Mouse (Mus musculus) adrenal gland (tissue): ENCODE measurements around the gene Mcoln3.

Source experiments
- intact Hi-C: fragments of 180-260 bp; cut with DNase I; formaldehyde crosslinking; loops from one replicate; pipeline ENCODE4 v1.15.1; 2025
- long read RNA-seq, 2 experiments: library from polyadenylated mRNA; unstranded; transcript quantifications; one replicate each; pipeline ENCODE4 v2.0.0; 2020; ENCODE audit warnings: borderline replicate concordance in 1 of 2; ENCODE audit not compliant: insufficient replicate concordance in 1 of 2

Gene Mcoln3
- long read RNA-seq, experiment 1 = 0 reads
- long read RNA-seq, experiment 2 = 0 reads

- intact Hi-C loops = no loop called here
Measured at GRCm38 (mm10) chr3:146117258-146117996, at the start of gene Mcoln3. Gene Mcoln3, plus strand, starts transcription at chr3:146117450.

GRCm38 (mm10) chr3:146069276-146069675, 48.0 kb upstream of the Mcoln3 start:
- intact Hi-C loops = no loop called here

GRCm38 (mm10) chr3:146072780-146073179, 44.5 kb upstream of the Mcoln3 start:
- intact Hi-C loops = no loop called here

GRCm38 (mm10) chr3:146080241-146080640, 37.0 kb upstream of the Mcoln3 start:
- intact Hi-C loops = no loop called here

GRCm38 (mm10) chr3:146090988-146091657, 26.1 kb upstream of the Mcoln3 start:
- intact Hi-C loops = no loop called here

- intact Hi-C loops = no loop called here
Measured at GRCm38 (mm10) chr3:146095066-146095465, 22.2 kb upstream of the Mcoln3 start.

GRCm38 (mm10) chr3:146096986-146097385, 20.3 kb upstream of the Mcoln3 start:
- intact Hi-C loops = no loop called here

GRCm38 (mm10) chr3:146097861-146098260, 19.4 kb upstream of the Mcoln3 start:
- intact Hi-C loops = no loop called here

GRCm38 (mm10) chr3:146099925-146100324, 17.3 kb upstream of the Mcoln3 start:
- intact Hi-C loops = no loop called here

- intact Hi-C loops = loop anchor here (2.0 kb wide), 1 partner anchor 75 kb away; no protein-coding TSS in a partner anchor
Measured at GRCm38 (mm10) chr3:146102049-146102448, 15.2 kb upstream of the Mcoln3 start.

GRCm38 (mm10) chr3:146107116-146107849, 10.0 kb upstream of the Mcoln3 start:
- intact Hi-C loops = no loop called here

GRCm38 (mm10) chr3:146107921-146108571, 9.2 kb upstream of the Mcoln3 start, which contains the start of gene Wdr63:
Gene Wdr63, minus strand, starts transcription at chr3:146108130.
- intact Hi-C loops = no loop called here

- intact Hi-C loops = no loop called here
Measured at GRCm38 (mm10) chr3:146108945-146109344, 8.3 kb upstream of the Mcoln3 start.

- intact Hi-C loops = no loop called here
Measured at GRCm38 (mm10) chr3:146110358-146110757, 6.9 kb upstream of the Mcoln3 start.

- intact Hi-C loops = no loop called here
Measured at GRCm38 (mm10) chr3:146110916-146111315, 6.3 kb upstream of the Mcoln3 start.

GRCm38 (mm10) chr3:146117997-146118457, 777 bp downstream of the Mcoln3 start:
- intact Hi-C loops = no loop called here

GRCm38 (mm10) chr3:146121310-146122124, 4.3 kb downstream of the Mcoln3 start:
- intact Hi-C loops = no loop called here

- intact Hi-C loops = no loop called here
Measured at GRCm38 (mm10) chr3:146122125-146122420, 4.8 kb downstream of the Mcoln3 start.

GRCm38 (mm10) chr3:146122807-146123463, 5.7 kb downstream of the Mcoln3 start:
- intact Hi-C loops = no loop called here

- intact Hi-C loops = no loop called here
Measured at GRCm38 (mm10) chr3:146123464-146123825, 6.2 kb downstream of the Mcoln3 start.
